Mouse (Mus musculus) stomach, embryonic 14.5 days (tissue): ENCODE data around the gene Cryba4. TPM values are rescaled to one million over a fixed set of nuclear protein-coding genes. Genes with fewer than 3 reads are reported as not detected.

ENCODE experiments used
- ATAC-seq: fragments of 200-750 bp; cut with Nextera tagmentation; 2 replicates; pipeline ENCODE4 v1.8.0; 2017; ENCODE audit warnings: low read depth, moderate TSS enrichment; ENCODE audit not compliant: insufficient number of reproducible peaks, insufficient read depth, low FRiP score
- H3K27ac ChIP-seq: fragments of 300-500 bp; sonication (generic); 2 replicates; pipeline ENCODE4 v1.5.1; 2014; ENCODE audit warnings: mild to moderate bottlenecking, low read length, moderate library complexity, mixed read lengths
- H3K27me3 ChIP-seq: fragments of 300-500 bp; sonication (generic); 2 replicates; pipeline ENCODE4 v1.6.1; 2014; ENCODE audit warnings: low read length, control low read depth, mixed read lengths; ENCODE audit not compliant: control insufficient read depth, insufficient read depth
- H3K36me3 ChIP-seq: fragments of 300-500 bp; sonication (generic); 2 replicates; pipeline ENCODE4 v1.6.1; 2014; ENCODE audit warnings: mild to moderate bottlenecking, control low read depth, low read length, moderate library complexity, mixed read lengths; ENCODE audit not compliant: control insufficient read depth, insufficient read depth
- H3K4me1 ChIP-seq: fragments of 300-500 bp; sonication (generic); 2 replicates; pipeline ENCODE4 v1.6.1; 2014; ENCODE audit warnings: low read length, control low read depth, mixed read lengths; ENCODE audit not compliant: control insufficient read depth, insufficient read depth
- H3K4me2 ChIP-seq: fragments of 300-500 bp; sonication (generic); replicated peaks from 2 replicates; pipeline ENCODE4 v1.6.1; 2014; ENCODE audit warnings: low read depth, low read length, control low read depth
- H3K4me3 ChIP-seq: fragments of 300-500 bp; sonication (generic); 2 replicates; pipeline ENCODE4 v1.5.1; 2014; ENCODE audit warnings: low read depth, low read length, control low read depth
- H3K9ac ChIP-seq: fragments of 300-500 bp; sonication (generic); replicated peaks from 2 replicates; pipeline ENCODE4 v1.6.1; 2014; ENCODE audit warnings: low read depth, mild to moderate bottlenecking, control low read depth, low read length, moderate library complexity, mixed read lengths
- H3K9me3 ChIP-seq: fragments of 300-500 bp; sonication (generic); 2 replicates; pipeline ENCODE4 v1.6.1; 2016; ENCODE audit warnings: low read depth, low read length, control low read depth; ENCODE audit not compliant: control insufficient read depth
- WGBS: fragments of 180-500 bp; shearing (Covaris S2); extraction: QIAGEN DNeasy Blood & Tissue Kit; methylation state at CpG from one replicate; pipeline ENCODE4 v1.1.7; 2014; 5-methylcytosine and 5-hydroxymethylcytosine counted together
- polyA plus RNA-seq: library from polyadenylated mRNA; unstranded; fragments of >200 nt; fragmentation: Nextera tagmentation; extraction: Ambion mirVana; gene quantifications from 2 replicates; pipeline ENCODE4 v1.2.1, GENCODE M21; 2014

Gene Cryba4
- polyA plus RNA-seq, 1 experiment from 2014 or later = 2.6 TPM

- Histone ChIP-seq H3K27ac (no peak overlapping the region), H3K9ac (no peak overlapping the region), H3K4me3 (no peak overlapping the region), H3K4me1 (0 out of 2 replicates have a peak, but pooled peaks cover 3% of the 10 kb centered on the region), H3K4me2 (no peak overlapping the region), H3K27me3 (no peaks in the 10 kb centered on the region), H3K9me3 (no peaks in the 10 kb centered on the region), H3K36me3 (no peaks in the 10 kb centered on the region)
- no peak for ATAC-seq
- 65% methylated on average over 7 of the region's 7 CpGs for WGBS
Measured at GRCm38 (mm10) chr5:112254282-112254806, 2.0 kb upstream of the Cryba4 start.

GRCm38 (mm10) chr5:112253169-112253568 is 851 bp upstream of the Cryba4 start:
- Histone ChIP-seq H3K9ac (no peak overlapping the region), H3K36me3 (no peaks in the 10 kb centered on the region), H3K4me1 (0 out of 2 replicates have a peak, but pooled peaks cover 3% of the 10 kb centered on the region), H3K4me2 (no peak overlapping the region), H3K4me3 (no peak overlapping the region), H3K9me3 (no peaks in the 10 kb centered on the region), H3K27me3 (no peaks in the 10 kb centered on the region), H3K27ac (no peak overlapping the region)
- no peak for ATAC-seq
- WGBS = 61% methylated on average over 8 of the region's 8 CpGs

- WGBS = 87% methylated on average over 11 of the region's 11 CpGs
- ATAC-seq = no peak
Measured at GRCm38 (mm10) chr5:112249106-112249505, 3.2 kb downstream of the Cryba4 start.

GRCm38 (mm10) chr5:112247399-112247798 is 4.9 kb downstream of the Cryba4 start:
- no peaks in the 10 kb centered on the region for H3K9me3 ChIP-seq

More at GRCm38 (mm10) chr5:112249106-112249505, 3.2 kb downstream of the Cryba4 start:
- H3K4me3 ChIP-seq = no peak overlapping the region
- no peaks in the 10 kb centered on the region for H3K9me3 ChIP-seq
- no peak overlapping the region for H3K4me2 ChIP-seq
- no peaks in the 10 kb centered on the region for H3K27me3 ChIP-seq
- H3K4me1 ChIP-seq = 0 out of 2 replicates have a peak, but pooled peaks cover under 1% of the 10 kb centered on the region
- H3K9ac ChIP-seq = no peak overlapping the region
- no peak overlapping the region for H3K27ac ChIP-seq
- no peaks in the 10 kb centered on the region for H3K36me3 ChIP-seq

GRCm38 (mm10) chr5:112244890-112245615 is 7.3 kb downstream of the Cryba4 start:
- Histone ChIP-seq H3K4me3 (no peak overlapping the region), H3K4me2 (no peak overlapping the region), H3K36me3 (no peaks in the 10 kb centered on the region), H3K9ac (no peak overlapping the region), H3K9me3 (no peaks in the 10 kb centered on the region), H3K27ac (no peak overlapping the region), H3K4me1 (no peaks in the 10 kb centered on the region), H3K27me3 (no peaks in the 10 kb centered on the region)
- WGBS = 37% methylated on average over 8 of the region's 8 CpGs
- no peak for ATAC-seq

More at GRCm38 (mm10) chr5:112247399-112247798, 4.9 kb downstream of the Cryba4 start:
- 42% methylated on average over 8 of the region's 8 CpGs for WGBS
- Histone ChIP-seq H3K27me3 (no peaks in the 10 kb centered on the region), H3K4me3 (no peak overlapping the region), H3K4me2 (no peak overlapping the region), H3K9ac (no peak overlapping the region), H3K36me3 (no peaks in the 10 kb centered on the region), H3K4me1 (no peaks in the 10 kb centered on the region), H3K27ac (no peak overlapping the region)
- no peak for ATAC-seq

- Histone ChIP-seq H3K9ac (no peak overlapping the region), H3K9me3 (no peaks in the 10 kb centered on the region), H3K27me3 (no peaks in the 10 kb centered on the region), H3K27ac (no peak overlapping the region), H3K4me1 (no peaks in the 10 kb centered on the region), H3K36me3 (no peaks in the 10 kb centered on the region), H3K4me3 (no peak overlapping the region), H3K4me2 (no peak overlapping the region)
- ATAC-seq = no peak
- 68% methylated on average over 1 of the region's 1 CpGs for WGBS
Measured at GRCm38 (mm10) chr5:112244275-112244562, 8.1 kb downstream of the Cryba4 start.

GRCm38 (mm10) chr5:112243539-112244274 is 8.6 kb downstream of the Cryba4 start:
- Histone ChIP-seq H3K9me3 (no peaks in the 10 kb centered on the region), H3K27me3 (no peaks in the 10 kb centered on the region), H3K4me1 (no peaks in the 10 kb centered on the region), H3K4me2 (no peak overlapping the region), H3K27ac (no peak overlapping the region), H3K4me3 (no peak overlapping the region), H3K36me3 (no peaks in the 10 kb centered on the region), H3K9ac (no peak overlapping the region)
- 51% methylated on average over 10 of the region's 10 CpGs for WGBS
- ATAC-seq = no peak

GRCm38 (mm10) chr5:112243041-112243440 is 9.3 kb downstream of the Cryba4 start:
- Histone ChIP-seq H3K36me3 (no peaks in the 10 kb centered on the region), H3K27me3 (no peaks in the 10 kb centered on the region), H3K4me1 (no peaks in the 10 kb centered on the region), H3K9ac (no peak overlapping the region), H3K4me2 (no peak overlapping the region), H3K27ac (no peak overlapping the region), H3K4me3 (no peak overlapping the region), H3K9me3 (no peaks in the 10 kb centered on the region)
- WGBS = 52% methylated on average over 5 of the region's 5 CpGs
- no peak for ATAC-seq
